Mouse (Mus musculus): ENCODE data around the gene Pspc1.

The Pspc1 gene

GRCm38 (mm10) chr14:56697836-56698235, 80.3 kb downstream of the Pspc1 start:
- DNase-seq (ENCODE audit: inconsistent ontology term): no peak

- no peak for DNase-seq (ENCODE audit: inconsistent ontology term)
Observed at GRCm38 (mm10) chr14:56695495-56695894, 82.6 kb downstream of the Pspc1 start.

- peak; percentile 47 for DNase-seq (ENCODE audit: inconsistent ontology term)
Observed at GRCm38 (mm10) chr14:56689766-56690165, 88.3 kb downstream of the Pspc1 start.

- no peak for DNase-seq (ENCODE audit: inconsistent ontology term)
Observed at GRCm38 (mm10) chr14:56689116-56689515, 89.0 kb downstream of the Pspc1 start.

- DNase-seq (ENCODE audit: inconsistent ontology term): no peak
Observed at GRCm38 (mm10) chr14:56685426-56685825, 92.7 kb downstream of the Pspc1 start.

Data from Muller cell, postnatal 12 days (primary cell).